Mouse (Mus musculus) bone marrow, adult 2 months (tissue): ENCODE measurements around the gene Ablim1. TPM values are rescaled to one million over a fixed set of nuclear protein-coding genes. Genes with fewer than 3 reads are reported as not detected.

Source experiments
- H3K27ac ChIP-seq: fragments of 200-500 bp; 2 replicates; pipeline ENCODE4 v1.5.1; 2012; ENCODE audit warnings: low read depth, mild to moderate bottlenecking, control low read depth, inconsistent platforms, low read length; ENCODE audit not compliant: control insufficient read depth, poor library complexity, insufficient read depth
- H3K4me1 ChIP-seq: fragments of 200-500 bp; 2 replicates; pipeline ENCODE4 v1.6.1; 2011; ENCODE audit warnings: low read length; ENCODE audit not compliant: control insufficient read depth, insufficient read depth
- H3K4me3 ChIP-seq: fragments of 200-500 bp; replicated peaks from 2 replicates; pipeline ENCODE3; 2011; ENCODE audit warnings: mild to moderate bottlenecking, low read depth, low read length, control low read depth; ENCODE audit not compliant: control insufficient read depth
- CTCF ChIP-seq: fragments of 200-500 bp; IDR thresholded peaks from 2 replicates; pipeline ENCODE4 v1.5.1; 2011; ENCODE audit warnings: low read length, control low read depth; ENCODE audit not compliant: control insufficient read depth, insufficient read depth
- POLR2A ChIP-seq: fragments of 200-500 bp; IDR thresholded peaks from 2 replicates; pipeline ENCODE4 v1.6.1; 2011; ENCODE audit warnings: low read depth, mild to moderate bottlenecking, control low read depth, low read length, borderline replicate concordance; ENCODE audit not compliant: control insufficient read depth
- whole genome bisulfite sequencing: fragments of 180-500 bp; shearing (Covaris S2); methylation state at CpG from one replicate; pipeline ENCODE4 v1.1.7; 2018; 5-methylcytosine and 5-hydroxymethylcytosine counted together
- polyA plus RNA-seq: library from polyadenylated mRNA; stranded (reverse); fragments of >200 nt; gene quantifications from 2 replicates; pipeline ENCODE4 v1.2.4, GENCODE M21; 2011; ENCODE audit warnings: low replicate concordance; ENCODE audit not compliant: missing spikeins, insufficient read depth, insufficient read length

Gene Ablim1
- 10.7 and 15.5 TPM in 2 replicates for polyA plus RNA-seq

GRCm38 (mm10) chr19:57314346-57315012 lies at the start of gene Ablim1:
Ablim1 (minus strand) TSS chr19:57314919.
- H3K4me1 ChIP-seq: no peaks in the 10 kb centered on the region
- peak within 1 kb of the TSS; percentile 35; the same call in 1 of the 2 replicates for H3K27ac ChIP-seq
- H3K4me3 ChIP-seq: peak within 1 kb of the TSS; percentile 53
- TF ChIP-seq POLR2A: no peak
- no peak for TF ChIP-seq CTCF
- WGBS: 1% methylated on average over 52 of the region's 52 CpGs

DNA sequence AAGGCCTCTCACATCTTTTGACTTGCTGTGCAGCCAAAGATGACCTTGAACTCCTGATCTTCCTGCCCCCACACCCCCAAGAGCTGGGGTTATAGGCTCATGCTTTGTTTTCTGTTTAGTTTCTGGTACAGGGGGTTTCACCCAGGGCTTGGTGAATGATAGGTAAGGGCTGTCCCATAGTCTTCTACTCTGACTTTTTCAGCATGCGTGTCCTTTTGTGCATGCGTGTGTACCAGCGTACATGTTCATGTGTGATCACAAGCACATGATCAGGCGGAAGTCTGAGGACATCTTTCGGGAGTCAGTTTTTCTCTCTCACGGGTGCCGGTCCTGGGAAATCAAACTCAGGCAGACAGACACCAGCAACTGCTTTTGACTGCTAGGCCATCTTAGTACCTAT lies 48.8 kb upstream of the Ablim1 start:
- peaks cover 16% of the 10 kb centered on the region for H3K4me1 ChIP-seq
- H3K27ac ChIP-seq: no peak overlapping the region
- no peak for TF ChIP-seq CTCF
- no peak for TF ChIP-seq POLR2A
- 79% methylated on average over 7 of the region's 7 CpGs for WGBS
- H3K4me3 ChIP-seq: no peak overlapping the region

GRCm38 (mm10) chr19:57363076-57363475 lies 48.4 kb upstream of the Ablim1 start:
- H3K4me3 ChIP-seq: no peak overlapping the region
- peaks cover 16% of the 10 kb centered on the region for H3K4me1 ChIP-seq
- WGBS: 23% methylated on average over 7 of the region's 7 CpGs
- H3K27ac ChIP-seq: no peak overlapping the region
- no peak for TF ChIP-seq POLR2A

DNA sequence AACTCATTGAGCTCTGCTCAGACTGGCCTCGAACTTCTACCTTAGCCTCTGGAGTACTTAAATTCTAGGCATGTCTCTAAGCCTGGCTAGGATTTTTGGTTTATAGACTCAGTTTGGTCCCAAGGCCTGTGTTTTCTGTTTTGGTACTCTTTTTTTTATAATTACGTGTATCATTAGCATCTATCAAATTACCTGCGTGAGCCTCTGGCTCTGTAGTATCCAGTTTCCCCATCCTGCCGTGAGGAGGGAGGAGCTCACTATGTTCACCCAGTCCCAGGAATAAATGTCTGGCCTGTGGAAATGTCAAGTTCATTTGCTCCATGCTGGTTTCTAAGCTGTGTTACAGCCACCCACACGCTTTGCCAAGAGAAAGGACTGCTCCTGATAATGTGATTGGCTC lies 47.9 kb upstream of the Ablim1 start:
- TF ChIP-seq POLR2A (no peak), CTCF (no peak)
- WGBS: 23% methylated on average over 5 of the region's 5 CpGs
- H3K27ac ChIP-seq: no peak overlapping the region
- H3K4me3 ChIP-seq: peak overlapping the region; percentile 38
- H3K4me1 ChIP-seq: peaks cover 14% of the 10 kb centered on the region

DNA sequence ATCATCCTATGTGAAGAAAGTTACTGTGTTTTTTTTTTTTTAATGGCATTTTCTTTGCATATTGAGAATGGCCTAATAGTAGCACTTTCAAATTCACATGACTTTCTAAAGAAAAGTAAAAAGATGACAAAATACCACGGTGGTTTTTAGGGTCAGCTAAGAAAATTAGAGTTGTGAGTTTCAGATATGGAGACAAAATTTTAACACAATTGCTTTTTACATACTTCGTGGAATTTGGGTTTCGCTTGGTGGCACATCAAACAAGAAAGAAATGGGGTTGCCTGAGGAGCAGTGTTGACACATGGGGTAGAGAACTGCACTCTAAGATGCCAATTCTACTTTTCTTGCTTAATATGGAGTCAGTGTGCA lies 47.2 kb upstream of the Ablim1 start:
- Histone ChIP-seq H3K27ac (peak overlapping the region; percentile 98; the same call in 1 of the 2 replicates), H3K4me1 (peaks cover 11% of the 10 kb centered on the region), H3K4me3 (peak overlapping the region; percentile 96)
- 3% methylated on average over 3 of the region's 3 CpGs for WGBS
- TF ChIP-seq CTCF (no peak), POLR2A (no peak)

DNA sequence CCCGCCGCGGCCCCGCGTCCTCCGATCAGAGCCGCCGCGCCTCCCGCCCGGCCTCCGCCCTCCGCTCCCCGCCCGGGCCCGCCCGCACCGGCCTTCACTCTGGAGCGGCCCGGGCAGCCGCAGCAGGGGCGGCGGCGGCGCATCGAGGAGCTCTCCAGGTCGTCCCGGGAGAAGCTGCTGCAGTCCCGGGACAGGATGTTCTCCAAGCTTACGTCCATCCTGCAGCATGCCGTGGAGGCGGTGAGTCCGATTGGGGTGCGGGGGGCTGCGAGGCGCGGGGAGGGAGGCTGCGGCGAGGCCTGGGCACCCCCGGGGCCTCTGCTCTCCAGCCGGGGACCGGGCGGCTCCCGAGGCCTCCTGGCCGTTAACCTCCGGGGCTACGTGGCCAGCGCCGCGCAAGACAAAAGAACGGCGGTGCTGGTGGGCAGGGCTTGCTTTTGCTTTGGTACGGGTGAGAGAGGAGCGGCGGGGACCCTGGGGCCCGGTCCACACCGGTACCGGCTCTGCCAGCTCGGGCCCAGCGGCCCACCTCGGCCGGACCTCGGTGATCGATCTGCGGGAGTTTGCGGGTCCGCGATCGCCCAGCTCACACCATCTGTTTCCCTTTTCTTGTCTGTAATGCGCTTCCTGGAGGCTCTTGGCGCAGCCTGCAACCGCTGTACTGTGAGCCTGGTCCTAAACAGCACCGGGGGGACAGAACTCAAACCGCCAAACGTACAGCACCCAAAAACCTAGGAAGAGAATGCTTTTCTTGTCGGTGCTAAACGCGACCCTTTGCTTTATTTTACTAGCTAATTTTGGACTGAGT lies 46.6 kb upstream of the Ablim1 start:
- peaks cover 11% of the 10 kb centered on the region for H3K4me1 ChIP-seq
- peak overlapping the region; percentile 96 for H3K4me3 ChIP-seq
- TF ChIP-seq POLR2A (peak; percentile 15; the same call in 1 of the 2 replicates), CTCF (no peak)
- WGBS: under 1% methylated on average over 73 of the region's 78 CpGs
- H3K27ac ChIP-seq: peak overlapping the region; percentile 98

GRCm38 (mm10) chr19:57360341-57361130 lies 45.8 kb upstream of the Ablim1 start, which contains the start of gene Fam160b1:
Fam160b1 (plus strand) TSS chr19:57360680.
- Histone ChIP-seq H3K4me1 (peaks cover 13% of the 10 kb centered on the region), H3K27ac (peak within 1 kb of the TSS; percentile 98), H3K4me3 (peak within 1 kb of the TSS; percentile 96)
- 0% methylated on average over 65 of the region's 70 CpGs for WGBS
- TF ChIP-seq CTCF: peak; percentile 69
- peak; percentile 89 for TF ChIP-seq POLR2A

DNA sequence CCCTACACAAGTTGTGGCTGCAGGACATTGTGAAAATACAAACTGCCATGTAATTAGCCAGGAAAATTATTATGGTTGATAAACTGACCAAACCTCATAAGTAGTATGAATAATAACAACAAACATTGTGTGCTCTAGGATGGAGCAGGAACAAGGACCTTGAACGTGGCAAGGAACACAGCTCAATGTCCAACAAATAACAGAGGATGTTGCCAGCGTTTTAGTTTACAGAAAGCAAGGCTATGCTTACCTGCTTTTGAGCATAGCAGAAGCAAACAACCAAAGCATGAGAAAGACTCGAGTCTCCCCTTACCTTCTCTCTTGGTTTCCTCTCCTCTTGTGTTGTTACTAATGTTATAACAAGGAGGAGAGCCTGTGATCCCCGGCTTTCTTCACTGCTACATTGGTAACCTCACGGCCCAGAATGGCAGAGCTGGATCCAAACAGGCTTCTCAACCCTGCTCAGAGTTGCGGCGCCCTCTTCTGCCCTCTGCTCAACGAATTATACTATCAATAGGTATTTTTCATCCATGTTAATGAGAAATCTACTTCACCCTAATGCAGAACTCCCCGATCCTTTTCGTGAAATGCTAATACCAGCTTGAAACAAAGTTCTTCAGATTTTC lies 45.1 kb upstream of the Ablim1 start:
- WGBS: under 1% methylated on average over 10 of the region's 10 CpGs
- TF ChIP-seq POLR2A (no peak), CTCF (no peak)
- Histone ChIP-seq H3K27ac (peak overlapping the region; percentile 43; the same call in 1 of the 2 replicates), H3K4me3 (peak overlapping the region; percentile 75), H3K4me1 (peaks cover 12% of the 10 kb centered on the region)
